Mouse (Mus musculus) CH12.LX (cell line): ENCODE measurements around the gene Cog2. TPM values are rescaled to one million over a fixed set of nuclear protein-coding genes. Genes with fewer than 3 reads are reported as not detected.

Source experiments
- DNase-seq: peaks from one replicate; pipeline ENCODE4 v3.0.0-alpha.2; 2013; ENCODE audit errors: extremely low read depth
- H3K27ac ChIP-seq: 2 replicates; pipeline ENCODE4 v1.5.1; 2012; ENCODE audit warnings: low read depth, mild to moderate bottlenecking, control low read depth, moderate library complexity; ENCODE audit not compliant: insufficient read depth
- H3K27me3 ChIP-seq: replicated peaks from 2 replicates; pipeline ENCODE3; 2012; ENCODE audit warnings: inconsistent platforms
- H3K36me3 ChIP-seq, 2 experiments: replicated peaks in 1 of 2; 2 replicates each; pipeline versions ENCODE3 to v1.6.1; 2012; ENCODE audit warnings: inconsistent platforms in 1 of 2, low read length in 1 of 2, mild to moderate bottlenecking in 1 of 2, mixed read lengths in 1 of 2, moderate library complexity in 1 of 2; ENCODE audit not compliant: control insufficient read depth in 1 of 2, insufficient read depth in 1 of 2
- H3K4me1 ChIP-seq, 2 experiments: 2 replicates each; pipeline ENCODE4 v1.6.1; 2012; ENCODE audit warnings: inconsistent platforms in 1 of 2, moderate library complexity in 1 of 2; ENCODE audit not compliant: insufficient read depth in 2 of 2, control insufficient read depth in 1 of 2
- H3K4me2 ChIP-seq: 2 replicates; pipeline ENCODE4 v1.6.1; 2012; ENCODE audit warnings: low read depth, mild to moderate bottlenecking, control low read depth; ENCODE audit not compliant: poor library complexity, insufficient read depth, severe bottlenecking
- H3K4me3 ChIP-seq, 3 experiments: fragments of 150-350 bp in 1 of 3; sonication (generic) in 1 of 3; replicated peaks in 1 of 3; 2 replicates each; pipeline versions ENCODE3 to v1.5.1; 2011 to 2012; ENCODE audit warnings: low read depth in 2 of 3, low read length in 2 of 3, mild to moderate bottlenecking in 2 of 3, moderate library complexity in 2 of 3, control low read depth in 1 of 3, improper control_type of control experiment in 1 of 3, inconsistent platforms in 1 of 3, mixed read lengths in 1 of 3; ENCODE audit not compliant: poor library complexity in 1 of 3
- H3K79me2 ChIP-seq: replicated peaks from 2 replicates; pipeline ENCODE4 v1.6.1; 2012; ENCODE audit warnings: mild to moderate bottlenecking, moderate library complexity; ENCODE audit not compliant: control insufficient read depth, poor library complexity, insufficient read depth, severe bottlenecking; ENCODE audit errors: extremely low read depth
- H3K9ac ChIP-seq: 2 replicates; pipeline ENCODE4 v1.6.1; 2012; ENCODE audit warnings: low read depth, mild to moderate bottlenecking, control low read depth, moderate library complexity; ENCODE audit not compliant: insufficient read depth
- H3K9me3 ChIP-seq: replicated peaks from 2 replicates; pipeline ENCODE3; 2012; ENCODE audit warnings: low read length, inconsistent platforms, mixed read lengths
- CHD1 ChIP-seq: IDR thresholded peaks from 2 replicates; pipeline ENCODE4 v1.6.1; 2012; ENCODE audit warnings: low read depth, low read length, improper control_type of control experiment, inconsistent platforms
- CTCF ChIP-seq, 2 experiments: IDR thresholded peaks in 1 of 2; conservative IDR thresholded peaks in 1 of 2; 2 replicates each; pipeline ENCODE4 v1.5.1; 2011 to 2012; ENCODE audit warnings: low read depth in 2 of 2, low read length in 2 of 2, improper control_type of control experiment in 1 of 2, inconsistent platforms in 1 of 2, mild to moderate bottlenecking in 1 of 2, moderate library complexity in 1 of 2
- E2F4 ChIP-seq: IDR thresholded peaks from 2 replicates; pipeline ENCODE4 v1.6.1; 2011; ENCODE audit warnings: low read depth, low read length, improper control_type of control experiment; ENCODE audit not compliant: insufficient replicate concordance
- ETS1 ChIP-seq: conservative IDR thresholded peaks from 2 replicates; pipeline ENCODE4 v1.6.1; 2012; ENCODE audit warnings: low read depth, mild to moderate bottlenecking, inconsistent platforms, low read length, improper control_type of control experiment, moderate library complexity
- GABPA ChIP-seq: IDR thresholded peaks from 2 replicates; pipeline ENCODE4 v1.6.1; 2012; ENCODE audit warnings: low read depth, low read length, improper control_type of control experiment, inconsistent platforms; ENCODE audit not compliant: insufficient replicate concordance
- IRF4 ChIP-seq: IDR thresholded peaks from 2 replicates; pipeline ENCODE4 v1.6.1; 2014; ENCODE audit warnings: low read depth, mild to moderate bottlenecking, inconsistent platforms, low read length, improper control_type of control experiment
- JUN ChIP-seq: IDR thresholded peaks from 2 replicates; pipeline ENCODE4 v1.6.1; 2011; ENCODE audit warnings: low read depth, mild to moderate bottlenecking, low read length, improper control_type of control experiment, moderate library complexity; ENCODE audit not compliant: insufficient read depth
- JUND ChIP-seq: conservative IDR thresholded peaks from 2 replicates; pipeline ENCODE4 v1.6.1; 2011; ENCODE audit warnings: low read depth, low read length, improper control_type of control experiment
- KAT2A ChIP-seq: IDR thresholded peaks from 2 replicates; pipeline ENCODE4 v1.6.1; 2012; ENCODE audit warnings: low read length, improper control_type of control experiment, inconsistent platforms; ENCODE audit not compliant: insufficient replicate concordance
- MAX ChIP-seq: IDR thresholded peaks from 2 replicates; pipeline ENCODE4 v1.6.1; 2011; ENCODE audit warnings: low read length, improper control_type of control experiment
- MAZ ChIP-seq: IDR thresholded peaks from 2 replicates; pipeline ENCODE4 v1.6.1; 2012; ENCODE audit warnings: low read depth, mild to moderate bottlenecking, inconsistent platforms, low read length, improper control_type of control experiment, moderate library complexity
- MEF2A ChIP-seq: IDR thresholded peaks from 2 replicates; pipeline ENCODE4 v1.6.1; 2014; ENCODE audit warnings: low read depth, mild to moderate bottlenecking, inconsistent platforms, low read length, improper control_type of control experiment, borderline replicate concordance
- MYC ChIP-seq: IDR thresholded peaks from 2 replicates; pipeline ENCODE4 v1.6.1; 2011; ENCODE audit warnings: low read depth, mild to moderate bottlenecking, improper control_type of control experiment, low read length
- NRF1 ChIP-seq: IDR thresholded peaks from 2 replicates; pipeline ENCODE4 v1.6.1; 2014; ENCODE audit warnings: low read depth, mild to moderate bottlenecking, inconsistent platforms, low read length, improper control_type of control experiment, moderate library complexity
- PAX5 ChIP-seq: IDR thresholded peaks from 2 replicates; pipeline ENCODE4 v1.6.1; 2012; ENCODE audit warnings: low read length, inconsistent platforms, mixed read lengths
- POLR2A ChIP-seq: IDR thresholded peaks from 2 replicates; pipeline ENCODE4 v1.6.1; 2011; ENCODE audit warnings: low read depth, mild to moderate bottlenecking, improper control_type of control experiment, low read length
- POLR2AphosphoS2 ChIP-seq: IDR thresholded peaks from 2 replicates; pipeline ENCODE4 v1.6.1; 2011; ENCODE audit warnings: low read depth, low read length, improper control_type of control experiment
- RAD21 ChIP-seq: IDR thresholded peaks from 2 replicates; pipeline ENCODE4 v1.6.1; 2011; ENCODE audit warnings: low read depth, mild to moderate bottlenecking, low read length, improper control_type of control experiment, moderate library complexity
- RCOR1 ChIP-seq: conservative IDR thresholded peaks from 2 replicates; pipeline ENCODE4 v1.6.1; 2012; ENCODE audit warnings: low read depth, mild to moderate bottlenecking, inconsistent platforms, low read length, improper control_type of control experiment
- SIN3A ChIP-seq: IDR thresholded peaks from 2 replicates; pipeline ENCODE4 v1.6.1; 2012; ENCODE audit warnings: low read length, improper control_type of control experiment, inconsistent platforms
- SMC3 ChIP-seq: IDR thresholded peaks from 2 replicates; pipeline ENCODE4 v1.6.1; 2011; ENCODE audit warnings: low read depth, low read length, improper control_type of control experiment
- TBP ChIP-seq: conservative IDR thresholded peaks from 2 replicates; pipeline ENCODE4 v1.6.1; 2011; ENCODE audit warnings: low read depth, low read length, improper control_type of control experiment
- TCF12 ChIP-seq: IDR thresholded peaks from 2 replicates; pipeline ENCODE4 v1.6.1; 2014; ENCODE audit warnings: low read depth, mild to moderate bottlenecking, inconsistent platforms, low read length, improper control_type of control experiment
- USF1 ChIP-seq: IDR thresholded peaks from 2 replicates; pipeline ENCODE4 v1.6.1; 2014; ENCODE audit warnings: low read depth, mild to moderate bottlenecking, inconsistent platforms, low read length, improper control_type of control experiment
- ZKSCAN1 ChIP-seq: IDR thresholded peaks from 2 replicates; pipeline ENCODE4 v1.6.1; 2012; ENCODE audit warnings: low read depth, inconsistent platforms, low read length, improper control_type of control experiment, borderline replicate concordance
- ZMIZ1 ChIP-seq: IDR thresholded peaks from 2 replicates; pipeline ENCODE4 v1.6.1; 2012; ENCODE audit warnings: low read depth, mild to moderate bottlenecking, inconsistent platforms, low read length, improper control_type of control experiment
- ZNF384 ChIP-seq: IDR thresholded peaks from 2 replicates; pipeline ENCODE4 v1.6.1; 2012; ENCODE audit warnings: low read depth, low read length, improper control_type of control experiment, inconsistent platforms
- dilution Hi-C: fragments of 300-500 bp; cut with MboI; formaldehyde crosslinking; loops from 2 replicates; pipeline ENCODE4 v1.14.3; 2020; ENCODE audit warnings: low sequenced_read_pairs; ENCODE audit not compliant: extremely low pct_unique_long_range_greater_than_20kb, extremely low pct_ligation_motif_present
- in situ Hi-C: fragments of 300-500 bp; cut with MboI; formaldehyde crosslinking; loops from 3 replicates; pipeline ENCODE4 v1.14.3; 2019; ENCODE audit warnings: low sequenced_read_pairs, low pct_ligation_motif_present, low pct_unique_long_range_greater_than_20kb, mixed read lengths
- polyA plus RNA-seq: library from polyadenylated mRNA; unstranded; fragments of >175 nt; gene quantifications from 2 replicates; pipeline ENCODE4 v1.2.1, GENCODE M21; 2012; ENCODE audit warnings: low read depth; ENCODE audit not compliant: insufficient read length
- total RNA-seq, 2 experiments: library from RNA; depleted of rRNA; stranded (reverse); fragments of 300-350 nt in 1 of 2; fragments of >200 nt in 1 of 2; gene quantifications; 2 replicates each; pipeline ENCODE4 v1.2.3; 2012 to 2014

Cog2 gene
- total and polyA plus RNA-seq, 3 experiments, result 41.8 to 56.7 (median 55.5) TPM

GRCm38 (mm10) chr8:124543272-124543671 is 22.7 kb downstream of the Cog2 start:
- DNase-seq, result no peak
- peaks cover 0 to 5% of the 10 kb centered on the region in 2 experiments; a peak in 2 of 4 replicates for H3K4me1 ChIP-seq
- no peak overlapping the region for H3K4me2 ChIP-seq
- no peaks in the 10 kb centered on the region for H3K27me3 ChIP-seq
- no peak overlapping the region for H3K27ac ChIP-seq
- H3K79me2 ChIP-seq, result no peaks in the 10 kb centered on the region
- TF ChIP-seq ZNF384 (no peak), RAD21 (no peak), MYC (no peak), JUND (no peak), MAX (no peak), SIN3A (no peak), SMC3 (no peak), MAZ (no peak), TBP (no peak), CTCF (conservative IDR thresholded peaks at IDR 0.05 in 1 of 2, IDR thresholded peaks at IDR 0.05 in 1 of 2; ENCODE audit: low read depth in 2 of 2, low read length in 2 of 2) (no peak), PAX5 (no peak), RCOR1 (no peak), KAT2A (no peak), NRF1 (no peak), ETS1 (no peak), E2F4 (no peak), JUN (no peak), USF1 (no peak), MEF2A (no peak), ZMIZ1 (no peak)
- H3K4me3 ChIP-seq, result no peak overlapping the region
- H3K9me3 ChIP-seq, result no peaks in the 10 kb centered on the region
- no peak overlapping the region for H3K9ac ChIP-seq
- in situ Hi-C loops, result no loop called here
- dilution Hi-C loops, result no loop called here
- H3K36me3 ChIP-seq, result peaks cover 86 to 98% of the 10 kb centered on the region in 2 experiments

GRCm38 (mm10) chr8:124546371-124546770 is 25.8 kb downstream of the Cog2 start:
- no peak overlapping the region for H3K9ac ChIP-seq
- DNase-seq, result no peak
- H3K79me2 ChIP-seq, result no peaks in the 10 kb centered on the region
- no peak overlapping the region for H3K4me3 ChIP-seq
- in situ Hi-C loops, result no loop called here
- no peaks in the 10 kb centered on the region for H3K27me3 ChIP-seq
- dilution Hi-C loops, result no loop called here
- H3K9me3 ChIP-seq, result no peaks in the 10 kb centered on the region
- no peak overlapping the region for H3K27ac ChIP-seq
- peaks cover 90 to 97% of the 10 kb centered on the region in 2 experiments for H3K36me3 ChIP-seq
- H3K4me2 ChIP-seq, result no peak overlapping the region
- TF ChIP-seq MAZ (no peak), ZMIZ1 (no peak), CTCF (conservative IDR thresholded peaks at IDR 0.05 in 1 of 2, IDR thresholded peaks at IDR 0.05 in 1 of 2; ENCODE audit: low read depth in 2 of 2, low read length in 2 of 2) (no peak), MAX (no peak), JUN (no peak), IRF4 (no peak), POLR2AphosphoS2 (no peak), GABPA (no peak), MEF2A (no peak), POLR2A (no peak), PAX5 (no peak), CHD1 (no peak), ZKSCAN1 (no peak), TCF12 (no peak)
- TF ChIP-seq, all 38 proteins: peak for 0
- H3K4me1 ChIP-seq, result peaks cover 0 to 5% of the 10 kb centered on the region in 2 experiments; a peak in 2 of 4 replicates
